Mouse (Mus musculus): ENCODE results near the gene Slc5a2. TPM values are rescaled to one million over a fixed set of nuclear protein-coding genes. Genes with fewer than 3 reads are reported as not detected.

The Slc5a2 gene
- total and polyA plus RNA-seq, 3 experiments = 0.37 TPM; not detected in 2

- no peak for DNase-seq
- no peak overlapping the region for H3K27ac ChIP-seq
- no peak overlapping the region for H3K4me3 ChIP-seq
- no peak overlapping the region for H3K9ac ChIP-seq (ENCODE audit: low read depth, low read length)
- H3K79me2 ChIP-seq (replicated peaks; ENCODE audit: control insufficient read depth, insufficient read depth, low read length) = no peaks in the 10 kb centered on the region
- peaks cover 5% of the 10 kb centered on the region for H3K4me1 ChIP-seq (ENCODE audit: control insufficient read depth, insufficient read depth, low read length)
- H3K36me3 ChIP-seq (ENCODE audit: control insufficient read depth, insufficient read depth, low read length) = no peaks in the 10 kb centered on the region; the same call in 1 of the 2 replicates
- no peaks in the 10 kb centered on the region for H3K27me3 ChIP-seq (ENCODE audit: control insufficient read depth, insufficient read depth, low read length)
- 54% methylated on average over 24 of the region's 24 CpGs for WGBS
- no peak for TF ChIP-seq EP300 (IDR thresholded peaks at IDR 0.05; ENCODE audit: insufficient read depth, low read depth, low read length)
- TF ChIP-seq CTCF (IDR thresholded peaks at IDR 0.05) = no peak
- no peak for TF ChIP-seq POLR2A (IDR thresholded peaks at IDR 0.05; ENCODE audit: insufficient read depth, low read depth, low read length)
- intact Hi-C loops (cut with DNase I) = no loop called here
Measured at GRCm38 (mm10) chr7:128252609-128253008, 12.8 kb upstream of the Slc5a2 start.

DNA sequence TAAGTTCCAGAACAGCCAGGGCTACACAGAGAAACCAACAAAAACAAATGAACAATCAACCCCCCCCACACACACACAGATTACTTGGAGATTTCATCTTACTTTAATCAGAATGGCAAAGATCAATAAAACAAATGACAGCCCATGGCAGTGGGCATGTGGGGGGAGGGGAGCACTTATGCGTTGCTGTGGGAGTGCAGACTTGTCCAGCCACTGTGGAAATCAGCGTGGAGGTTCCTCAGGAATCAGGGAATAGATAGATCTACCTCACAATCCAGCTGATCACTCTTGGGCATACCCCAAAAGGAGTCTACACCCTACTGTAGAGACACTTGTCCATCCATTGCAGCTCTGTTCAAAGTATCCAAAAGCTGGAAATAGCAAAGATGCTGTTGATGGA lies 10.5 kb upstream of the Slc5a2 start:
- peaks cover 3% of the 10 kb centered on the region for H3K4me1 ChIP-seq (ENCODE audit: control insufficient read depth, insufficient read depth, low read length)
- no peaks in the 10 kb centered on the region; the same call in 1 of the 2 replicates for H3K36me3 ChIP-seq (ENCODE audit: control insufficient read depth, insufficient read depth, low read length)
- H3K4me3 ChIP-seq = no peak overlapping the region
- TF ChIP-seq POLR2A (IDR thresholded peaks at IDR 0.05; ENCODE audit: insufficient read depth, low read depth, low read length) = peak; percentile 37; the same call in 1 of the 2 replicates
- TF ChIP-seq EP300 (IDR thresholded peaks at IDR 0.05; ENCODE audit: insufficient read depth, low read depth, low read length) = no peak
- no peak for TF ChIP-seq CTCF (IDR thresholded peaks at IDR 0.05)
- H3K79me2 ChIP-seq (replicated peaks; ENCODE audit: control insufficient read depth, insufficient read depth, low read length) = no peaks in the 10 kb centered on the region
- no peak overlapping the region for H3K27ac ChIP-seq
- intact Hi-C loops (cut with DNase I) = no loop called here
- H3K9ac ChIP-seq (ENCODE audit: low read depth, low read length) = no peak overlapping the region
- DNase-seq = no peak
- WGBS = 56% methylated on average over 2 of the region's 2 CpGs
- H3K27me3 ChIP-seq (ENCODE audit: control insufficient read depth, insufficient read depth, low read length) = no peaks in the 10 kb centered on the region

DNA sequence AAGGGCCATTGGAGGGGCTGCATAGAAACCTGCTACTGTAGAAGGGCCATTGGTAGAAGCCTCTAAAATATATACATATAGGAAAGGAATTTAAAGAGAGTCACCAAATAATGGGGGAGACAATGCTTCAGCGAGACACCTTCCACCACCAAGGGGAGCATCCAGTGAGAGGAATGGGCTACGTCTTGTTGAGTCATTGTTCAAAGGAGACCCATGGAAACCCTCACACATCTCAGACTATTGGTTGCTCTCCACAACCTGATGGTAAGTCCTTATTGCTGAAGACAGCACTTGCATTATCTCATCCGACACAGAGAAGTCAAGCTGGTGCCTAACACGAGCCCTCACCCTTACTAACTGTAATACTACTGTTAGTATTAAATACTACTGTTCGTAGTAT lies 9.7 kb upstream of the Slc5a2 start:
- Histone ChIP-seq H3K79me2 (replicated peaks; ENCODE audit: control insufficient read depth, insufficient read depth, low read length) (no peaks in the 10 kb centered on the region), H3K4me1 (ENCODE audit: control insufficient read depth, insufficient read depth, low read length) (peaks cover 3% of the 10 kb centered on the region), H3K36me3 (ENCODE audit: control insufficient read depth, insufficient read depth, low read length) (no peaks in the 10 kb centered on the region; the same call in 1 of the 2 replicates), H3K4me3 (no peak overlapping the region), H3K27me3 (ENCODE audit: control insufficient read depth, insufficient read depth, low read length) (no peaks in the 10 kb centered on the region), H3K27ac (no peak overlapping the region), H3K9ac (ENCODE audit: low read depth, low read length) (no peak overlapping the region)
- intact Hi-C loops (cut with DNase I) = no loop called here
- no peak for DNase-seq
- 83% methylated on average over 5 of the region's 5 CpGs for WGBS
- TF ChIP-seq POLR2A (IDR thresholded peaks at IDR 0.05; ENCODE audit: insufficient read depth, low read depth, low read length) (no peak), EP300 (IDR thresholded peaks at IDR 0.05; ENCODE audit: insufficient read depth, low read depth, low read length) (no peak), CTCF (IDR thresholded peaks at IDR 0.05) (no peak)

DNA sequence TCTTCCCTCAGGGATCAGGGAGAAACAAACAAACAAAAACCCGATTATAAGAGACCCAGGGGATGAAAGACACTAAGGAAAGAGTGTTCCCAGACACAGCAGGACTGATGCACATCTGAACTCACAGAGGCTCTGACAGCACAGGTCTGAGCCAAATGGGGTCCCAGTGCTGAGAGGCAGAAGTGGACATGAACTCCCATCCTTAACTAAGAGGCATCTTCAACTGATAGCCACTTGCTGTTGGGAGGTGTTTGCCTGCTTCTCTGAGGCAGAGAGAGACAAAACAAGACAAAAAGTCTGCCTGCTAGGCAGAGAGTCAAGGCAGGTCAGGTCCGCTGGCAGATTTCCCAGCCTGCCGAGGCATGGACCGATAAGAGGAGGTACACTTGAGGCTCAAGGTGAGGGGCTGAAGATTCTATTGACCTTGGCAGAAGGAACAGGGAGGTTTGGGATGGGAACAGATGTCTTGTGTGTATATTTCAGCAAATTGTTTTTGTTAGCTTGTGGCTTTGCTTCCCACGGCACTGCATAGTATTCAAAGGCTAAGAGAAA lies 8.6 kb upstream of the Slc5a2 start:
- Histone ChIP-seq H3K36me3 (ENCODE audit: control insufficient read depth, insufficient read depth, low read length) (no peaks in the 10 kb centered on the region), H3K27ac (no peak overlapping the region), H3K4me1 (ENCODE audit: control insufficient read depth, insufficient read depth, low read length) (peaks cover 3% of the 10 kb centered on the region), H3K27me3 (ENCODE audit: control insufficient read depth, insufficient read depth, low read length) (no peaks in the 10 kb centered on the region), H3K9ac (ENCODE audit: low read depth, low read length) (no peak overlapping the region), H3K79me2 (replicated peaks; ENCODE audit: control insufficient read depth, insufficient read depth, low read length) (no peaks in the 10 kb centered on the region), H3K4me3 (no peak overlapping the region)
- WGBS = 14% methylated on average over 5 of the region's 5 CpGs
- DNase-seq = no peak
- TF ChIP-seq POLR2A (IDR thresholded peaks at IDR 0.05; ENCODE audit: insufficient read depth, low read depth, low read length) = peak; percentile 51; the same call in 1 of the 2 replicates
- no peak for TF ChIP-seq EP300 (IDR thresholded peaks at IDR 0.05; ENCODE audit: insufficient read depth, low read depth, low read length)
- intact Hi-C loops (cut with DNase I) = no loop called here

GRCm38 (mm10) chr7:128266056-128266455 lies 599 bp downstream of the Slc5a2 start:
- WGBS = 68% methylated on average over 5 of the region's 5 CpGs
- Histone ChIP-seq H3K4me1 (ENCODE audit: control insufficient read depth, insufficient read depth, low read length) (no peaks in the 10 kb centered on the region), H3K79me2 (replicated peaks; ENCODE audit: control insufficient read depth, insufficient read depth, low read length) (no peaks in the 10 kb centered on the region), H3K36me3 (ENCODE audit: control insufficient read depth, insufficient read depth, low read length) (no peaks in the 10 kb centered on the region), H3K27ac (no peak overlapping the region), H3K4me3 (no peak overlapping the region), H3K27me3 (ENCODE audit: control insufficient read depth, insufficient read depth, low read length) (no peaks in the 10 kb centered on the region), H3K9ac (ENCODE audit: low read depth, low read length) (no peak overlapping the region)
- no peak for TF ChIP-seq CTCF (IDR thresholded peaks at IDR 0.05)
- no peak for TF ChIP-seq POLR2A (IDR thresholded peaks at IDR 0.05; ENCODE audit: insufficient read depth, low read depth, low read length)
- no peak for TF ChIP-seq EP300 (IDR thresholded peaks at IDR 0.05; ENCODE audit: insufficient read depth, low read depth, low read length)
- DNase-seq = no peak
- intact Hi-C loops (cut with DNase I) = no loop called here

DNA sequence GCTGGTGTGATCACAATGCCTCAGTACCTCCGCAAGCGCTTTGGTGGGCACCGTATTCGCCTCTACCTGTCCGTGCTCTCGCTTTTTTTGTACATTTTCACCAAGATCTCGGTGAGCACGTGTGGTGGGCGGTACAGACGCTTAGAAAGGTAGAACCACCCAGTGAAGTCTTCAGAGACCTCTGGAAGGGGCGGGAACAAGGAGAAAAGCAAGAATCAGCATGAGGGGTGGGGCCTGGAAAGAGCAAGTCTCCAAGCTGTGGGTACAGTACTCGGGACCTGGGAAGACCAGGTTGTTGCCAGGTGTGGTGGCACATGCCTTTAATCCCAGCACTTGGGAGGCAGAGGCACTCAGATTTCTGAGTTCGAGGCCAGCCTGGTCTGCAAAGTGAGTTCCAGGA lies 1.9 kb downstream of the Slc5a2 start:
- no peaks in the 10 kb centered on the region for H3K36me3 ChIP-seq (ENCODE audit: control insufficient read depth, insufficient read depth, low read length)
- no peaks in the 10 kb centered on the region for H3K4me1 ChIP-seq (ENCODE audit: control insufficient read depth, insufficient read depth, low read length)
- TF ChIP-seq POLR2A (IDR thresholded peaks at IDR 0.05; ENCODE audit: insufficient read depth, low read depth, low read length) = no peak
- TF ChIP-seq CTCF (IDR thresholded peaks at IDR 0.05) = no peak
- TF ChIP-seq EP300 (IDR thresholded peaks at IDR 0.05; ENCODE audit: insufficient read depth, low read depth, low read length) = no peak
- H3K27ac ChIP-seq = no peak overlapping the region
- no peaks in the 10 kb centered on the region for H3K27me3 ChIP-seq (ENCODE audit: control insufficient read depth, insufficient read depth, low read length)
- no peaks in the 10 kb centered on the region for H3K79me2 ChIP-seq (replicated peaks; ENCODE audit: control insufficient read depth, insufficient read depth, low read length)
- DNase-seq = no peak
- H3K4me3 ChIP-seq = no peak overlapping the region
- intact Hi-C loops (cut with DNase I) = no loop called here
- 65% methylated on average over 13 of the region's 13 CpGs for WGBS
- no peak overlapping the region for H3K9ac ChIP-seq (ENCODE audit: low read depth, low read length)
